Mouse (Mus musculus) heart, adult 2 months (tissue): ENCODE measurements around the gene Hpcal1.

Experiments
- EP300 ChIP-seq: fragments of 200-500 bp; IDR thresholded peaks from 2 replicates; pipeline ENCODE4 v1.6.1; 2011; ENCODE audit warnings: low read depth, low read length, control low read depth; ENCODE audit not compliant: insufficient read depth
- POLR2A ChIP-seq: fragments of 200-500 bp; IDR thresholded peaks from 2 replicates; pipeline ENCODE4 v1.6.1; 2011; ENCODE audit warnings: mild to moderate bottlenecking, low read depth, low read length, control low read depth; ENCODE audit not compliant: insufficient read depth

DNA sequence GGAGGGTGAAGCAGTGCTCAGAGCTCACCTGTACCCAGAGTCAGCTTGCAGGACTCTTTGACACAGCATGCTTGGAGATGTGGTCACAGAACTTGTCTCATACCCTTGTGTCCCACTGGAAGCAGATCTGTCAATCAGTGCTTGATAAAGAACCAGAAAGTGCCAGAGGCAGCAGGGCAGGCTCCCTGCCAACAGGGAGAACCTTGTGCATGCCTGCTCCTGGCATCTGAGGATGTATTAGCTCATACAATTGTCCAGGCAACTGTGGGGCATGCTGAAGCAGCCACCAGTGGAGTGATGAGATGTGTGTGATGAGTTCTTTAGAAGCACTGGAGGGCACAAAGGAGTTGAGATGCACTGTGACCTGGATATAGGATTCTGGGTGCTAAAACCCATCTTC, 30.4 kb downstream of the Hpcal1 start:
- TF ChIP-seq EP300 (no peak), POLR2A (no peak)
